12 mouse cellular contexts compared by ENCODE assay signal in the genomic region with DNA sequence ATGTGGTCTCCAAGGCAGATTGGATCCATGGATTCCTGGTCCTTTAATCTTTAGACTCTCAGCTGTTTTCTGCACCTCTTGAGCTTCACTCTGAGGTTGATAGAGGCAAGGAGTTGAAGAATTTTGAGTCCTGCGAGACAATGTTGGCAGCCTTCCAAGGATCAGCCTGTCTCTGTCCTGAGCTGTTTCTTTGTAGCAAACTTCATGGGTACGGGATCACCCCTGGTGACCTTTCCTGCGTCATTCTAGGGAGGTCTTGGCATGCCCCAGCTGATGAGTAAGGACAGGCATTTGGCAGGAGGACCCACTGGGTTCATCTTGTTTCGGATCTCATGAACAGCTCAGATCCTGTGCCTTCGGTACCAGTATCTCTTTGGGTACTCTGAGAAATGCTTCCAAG. TPM values are rescaled to one million over a fixed set of nuclear protein-coding genes. Genes with fewer than 3 reads are reported as not detected.
DNase-seq lines count a peak whose midpoint lies in the region; ATAC-seq and TF ChIP-seq lines count a peak whose summit lies in the region.
"Had no signal": no experiment of that assay in that cellular context is flagged by ENCODE, and none has a peak within 500 bp of the region (broad histone marks: within the 10 kb centered on the region; RNA-seq: fewer than 3 reads in every experiment).

No protein-coding gene starts in this region.

- no peak overlapping the region for H3K4me2 ChIP-seq in kidney, embryonic 16.5 days (replicated peaks; ENCODE audit: low read depth, low read length)
- H3K4me2 ChIP-seq: limb, embryonic 15.5 days had no signal

- H3K36me3 ChIP-seq in kidney, embryonic 16.5 days (ENCODE audit: insufficient read depth, low read length), result no peaks in the 10 kb centered on the region
- no peaks in the 10 kb centered on the region for H3K36me3 ChIP-seq in kidney, adult 2 months (ENCODE audit: control insufficient read depth, insufficient read depth, low read length)
- H3K36me3 ChIP-seq: limb, embryonic 15.5 days had no signal

- DNase-seq in kidney, adult 18-20 months, result peak; percentile 66
- DNase-seq in adrenal gland, postnatal 36 days, result peak; percentile 86 to 88
- peak; percentile 85 for DNase-seq in kidney, adult 2 months
- peak; percentile 70 for DNase-seq in lung, postnatal 36 days
- DNase-seq in left cerebral cortex, adult 2 months (ENCODE audit: extremely low spot score in 1 of 2, low spot score in 2 of 2), result no peak
- DNase-seq: layer of hippocampus, adult 9-11 months; right cerebral cortex, postnatal 25 days; thymus, adult 2 months had no signal

- no peak overlapping the region for H3K9ac ChIP-seq in kidney, embryonic 16.5 days (replicated peaks; ENCODE audit: low read length)
- H3K9ac ChIP-seq: limb, embryonic 15.5 days had no signal

- 64% methylated on average over 5 of the region's 5 CpGs for WGBS in kidney, embryonic 16.5 days
- 42% methylated on average over 5 of the region's 5 CpGs for WGBS in kidney, adult 2 months

- TF ChIP-seq POLR2A in kidney, adult 2 months (IDR thresholded peaks at IDR 0.05; ENCODE audit: low read depth, low read length), result no peak

- no peak for TF ChIP-seq CTCF in kidney, adult 2 months (conservative IDR thresholded peaks at IDR 0.05; ENCODE audit: insufficient read depth, insufficient read length, low read depth, low read length)
- TF ChIP-seq CTCF in left cerebral cortex, adult 2 months (IDR thresholded peaks at IDR 0.05), result no peak

- no peak for ATAC-seq in kidney, embryonic 16.5 days (ENCODE audit: low FRiP score, low TSS enrichment)
- ATAC-seq in frontal cortex, adult (ENCODE audit: low TSS enrichment), result no peak
- no peak for ATAC-seq in monocyte, adult 5-6 weeks (replicated peaks; ENCODE audit: insufficient number of reproducible peaks, low FRiP score, low TSS enrichment, poor library complexity, severe bottlenecking)

- intact Hi-C loops in left cerebral cortex, adult 2 months (cut with DNase I), result no loop called here

- H3K27ac ChIP-seq in kidney, embryonic 16.5 days (ENCODE audit: low read length), result no peak overlapping the region
- peak overlapping the region; percentile 59 for H3K27ac ChIP-seq in kidney, adult 2 months (ENCODE audit: insufficient read depth, low read depth, low read length)
- H3K27ac ChIP-seq in left cerebral cortex, adult 2 months, result no peak overlapping the region
- H3K27ac ChIP-seq: limb, embryonic 15.5 days had no signal

- H3K27me3 ChIP-seq in kidney, embryonic 16.5 days (ENCODE audit: insufficient read depth, low read length), result no peaks in the 10 kb centered on the region
- H3K27me3 ChIP-seq in kidney, adult 2 months (replicated peaks; ENCODE audit: control insufficient read depth, insufficient read depth, low read length), result no peaks in the 10 kb centered on the region
- H3K27me3 ChIP-seq: limb, embryonic 15.5 days had no signal

- H3K4me1 ChIP-seq in kidney, embryonic 16.5 days (ENCODE audit: insufficient read depth, low read length), result peaks cover 49% of the 10 kb centered on the region
- H3K4me1 ChIP-seq in kidney, adult 2 months (ENCODE audit: control insufficient read depth, insufficient read depth, low read length), result peaks cover 13% of the 10 kb centered on the region

- no peaks in the 10 kb centered on the region for H3K9me3 ChIP-seq in kidney, embryonic 16.5 days (ENCODE audit: low read length)
- H3K9me3 ChIP-seq: limb, embryonic 15.5 days had no signal

- H3K4me3 ChIP-seq in kidney, embryonic 16.5 days (ENCODE audit: low read length), result no peak overlapping the region
- no peak overlapping the region for H3K4me3 ChIP-seq in kidney, adult 2 months (ENCODE audit: insufficient read depth, low read depth, low read length)
- no peak overlapping the region for H3K4me3 ChIP-seq in left cerebral cortex, adult 2 months
- H3K4me3 ChIP-seq: limb, embryonic 15.5 days had no signal

RNA-seq across cellular contexts. Expression of a gene that starts 22.9 kb away (rescaled TPM):
- 3.4 and 3.8 TPM in 2 replicates for polyA plus RNA-seq in kidney, embryonic 16.5 days (2015; fragmentation: Nextera tagmentation; extraction: Ambion mirVana)
- total RNA-seq in adrenal gland, postnatal 36 days (2021), result 10 to 100 TPM; 39.9 to 61.7 TPM
- polyA plus RNA-seq in kidney, adult 2 months (2012; rRNA removed), result 8.7 and 10.2 TPM in 2 replicates
- total RNA-seq in monocyte, adult 5-6 weeks (2017), result not detected in 3 replicates
- 10 to 100 TPM; 46.1 to 66.2 TPM for total RNA-seq in left cerebral cortex, adult 2 months (2021)

Comparison
In these comparisons a context has a peak if more than half of its experiments do, and no peak if none do; other contexts are left out.
1. DNase-seq: peak in kidney, adult 18-20 months (single experiment), adrenal gland, postnatal 36 days (2 of 2), kidney, adult 2 months (single experiment) and lung, postnatal 36 days (single experiment); none in left cerebral cortex, adult 2 months (0 of 2).
2. RNA of a gene that starts 22.9 kb away (total RNA-seq): 46.1 to 66.2 TPM in left cerebral cortex, adult 2 months and 39.9 to 61.7 TPM in adrenal gland, postnatal 36 days; not detected in monocyte, adult 5-6 weeks; every median in the first group is over 10 times any median in the second.